Mouse (Mus musculus): ENCODE results near the gene Tnk1. TPM values are rescaled to one million over a fixed set of nuclear protein-coding genes. Genes with fewer than 3 reads are reported as not detected.

The Tnk1 gene
- total RNA-seq, 2 experiments from 2014 or later, result 0.10 TPM; not detected in 1

DNA sequence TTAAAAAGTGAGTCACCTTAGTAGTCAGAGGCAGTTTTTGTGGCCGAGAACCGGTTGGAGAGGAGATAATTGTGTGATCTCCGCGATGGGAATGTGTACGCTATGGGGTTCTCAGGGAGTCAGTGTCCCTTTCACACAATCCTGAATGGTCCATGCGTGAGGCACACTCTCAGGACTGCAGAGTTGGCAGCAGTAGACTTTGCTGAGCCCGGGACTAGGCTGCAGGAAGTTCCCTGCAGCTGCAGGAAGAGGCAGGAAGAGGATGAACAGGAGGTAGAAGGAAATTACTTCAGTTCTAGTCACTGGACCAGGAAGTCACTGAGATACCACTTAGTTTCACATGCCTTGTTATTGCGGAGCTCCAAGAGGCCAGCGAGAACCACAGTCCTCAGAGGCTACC is 9.4 kb downstream of the Tnk1 start:
- intact Hi-C loops (cut with DNase I; ENCODE audit: low total_unique reads), result loop anchor here (10.0 kb wide), 1 partner anchor 46 kb away; the partner anchor contains the start of gene Acap1
- no peak for DNase-seq

DNA sequence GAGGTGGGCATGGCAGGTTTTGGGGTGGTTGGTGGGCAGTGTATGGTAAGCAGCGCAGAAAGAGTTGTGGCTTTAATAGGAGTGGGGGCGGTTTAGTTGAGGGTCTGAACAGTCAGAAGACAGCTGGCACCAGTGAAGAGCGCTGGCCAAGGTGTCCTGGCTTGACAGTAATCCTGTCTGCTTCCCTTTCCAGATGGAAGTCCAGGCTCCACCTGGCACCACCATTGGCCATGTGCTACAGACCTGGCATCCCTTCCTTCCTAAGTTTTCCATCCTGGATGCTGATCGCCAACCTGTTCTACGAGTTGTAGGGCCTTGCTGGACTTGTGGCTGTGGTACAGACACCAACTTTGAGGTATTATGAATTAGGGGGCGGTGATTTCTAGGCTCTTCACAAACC is 10.5 kb downstream of the Tnk1 start:
- intact Hi-C loops (cut with DNase I; ENCODE audit: low total_unique reads), result loop anchor here (10.0 kb wide), 1 partner anchor 47 kb away; the partner anchor contains the start of gene Acap1
- no peak for DNase-seq

DNA sequence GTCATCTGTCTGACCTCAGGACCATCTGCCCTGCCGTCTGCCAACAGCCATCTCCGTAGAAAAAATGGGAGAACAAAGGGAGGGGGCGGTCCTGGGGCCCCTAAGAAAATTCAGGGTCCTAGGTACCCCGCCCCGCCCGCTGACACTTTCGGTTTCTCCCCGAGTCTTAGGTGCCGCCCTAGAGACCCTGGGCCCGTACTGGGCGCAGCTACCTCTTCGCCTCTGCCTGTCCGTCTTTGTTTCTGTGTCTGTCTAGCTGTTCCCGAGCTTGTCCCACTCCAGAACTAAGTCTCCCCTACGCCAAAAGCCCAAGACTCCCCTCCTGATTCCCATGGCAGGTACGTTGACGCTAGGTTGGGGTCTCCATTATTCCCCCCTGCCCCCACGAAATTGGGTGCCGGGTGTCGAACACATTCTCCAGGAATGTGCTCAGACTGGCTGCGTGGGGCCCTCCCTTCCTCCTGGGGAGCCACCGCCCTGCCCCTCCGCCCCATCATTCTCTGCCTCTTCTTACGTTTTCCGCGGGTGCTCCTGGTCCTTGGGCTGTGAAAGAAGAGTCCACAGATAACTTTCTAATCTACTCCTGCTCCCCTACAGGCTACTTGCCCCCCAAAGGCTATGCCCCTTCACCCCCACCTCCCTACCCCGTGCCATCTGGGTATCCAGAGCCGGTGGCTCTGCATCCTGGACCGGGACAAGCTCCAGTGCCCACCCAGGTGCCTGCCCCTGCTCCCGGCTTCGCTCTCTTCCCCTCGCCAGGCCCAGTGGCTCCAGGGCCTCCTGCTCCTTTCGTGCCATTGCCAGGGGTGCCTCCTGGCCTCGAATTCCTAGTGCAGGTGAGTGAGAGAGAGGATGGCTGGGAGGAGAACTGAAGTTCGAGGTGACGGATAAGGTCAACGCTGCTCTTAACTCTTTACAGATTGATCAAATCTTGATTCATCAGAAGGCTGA is 11.5 kb downstream of the Tnk1 start:
- no peak for DNase-seq
- intact Hi-C loops (cut with DNase I; ENCODE audit: low total_unique reads), result loop anchor here (10.0 kb wide), 1 partner anchor 48 kb away; the partner anchor contains the start of gene Acap1

DNA sequence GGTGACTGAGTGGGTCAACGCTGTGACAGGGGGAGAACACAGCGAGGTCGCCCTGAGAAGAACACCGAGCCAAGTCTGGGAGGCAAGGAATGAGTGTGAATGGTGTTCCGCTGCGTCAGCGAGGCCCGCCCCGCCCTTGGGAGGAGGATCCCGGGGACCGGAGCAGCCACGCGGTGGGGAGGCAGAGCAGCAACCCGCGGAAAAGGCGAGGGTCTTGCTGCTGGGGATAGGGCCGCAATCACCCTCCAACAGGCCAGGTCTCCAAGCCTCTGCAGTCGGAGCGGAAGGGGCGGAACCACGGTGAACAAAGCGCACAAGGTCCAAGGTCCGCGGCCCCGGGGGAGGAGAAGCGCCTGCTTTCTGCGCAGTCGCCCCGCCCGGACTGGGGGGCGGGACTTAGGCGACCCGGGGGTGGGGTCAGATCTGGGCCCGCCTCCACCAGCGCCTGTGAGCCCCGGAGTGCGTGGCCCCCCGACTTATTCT is 12.3 kb downstream of the Tnk1 start, which contains the start of gene Plscr3:
TSS of gene Plscr3 (plus strand) at position 179 of the 483 bp plus-strand sequence.
- DNase-seq, result peak; percentile 91
- intact Hi-C loops (cut with DNase I; ENCODE audit: low total_unique reads), result loop anchor here (10.0 kb wide), 1 partner anchor 49 kb away; the partner anchor contains the start of gene Acap1

DNA sequence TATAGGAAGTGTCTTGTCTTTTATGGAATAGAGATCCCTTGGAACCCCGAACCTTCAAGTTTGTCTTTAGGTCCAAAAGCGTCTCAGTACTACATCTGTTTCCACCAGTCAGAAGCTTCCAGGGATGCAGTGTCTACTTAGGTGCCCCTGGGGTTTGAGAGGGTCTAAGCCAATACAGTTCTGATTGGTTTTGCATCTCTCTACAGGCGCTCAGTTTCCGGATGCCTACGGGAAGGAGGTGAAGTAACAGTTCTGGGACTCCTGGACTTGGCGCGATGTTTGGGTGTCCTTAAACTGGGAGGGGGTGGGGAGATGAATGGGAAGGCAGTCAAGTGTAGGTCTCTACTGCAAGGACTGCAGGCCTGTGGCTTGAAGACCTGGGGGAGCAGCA is 19.8 kb downstream of the Tnk1 start:
- intact Hi-C loops (cut with DNase I; ENCODE audit: low total_unique reads), result loop anchor here (5.0 kb wide), 1 partner anchor 36 kb away; the partner anchor contains the start of gene Fgf11

DNA sequence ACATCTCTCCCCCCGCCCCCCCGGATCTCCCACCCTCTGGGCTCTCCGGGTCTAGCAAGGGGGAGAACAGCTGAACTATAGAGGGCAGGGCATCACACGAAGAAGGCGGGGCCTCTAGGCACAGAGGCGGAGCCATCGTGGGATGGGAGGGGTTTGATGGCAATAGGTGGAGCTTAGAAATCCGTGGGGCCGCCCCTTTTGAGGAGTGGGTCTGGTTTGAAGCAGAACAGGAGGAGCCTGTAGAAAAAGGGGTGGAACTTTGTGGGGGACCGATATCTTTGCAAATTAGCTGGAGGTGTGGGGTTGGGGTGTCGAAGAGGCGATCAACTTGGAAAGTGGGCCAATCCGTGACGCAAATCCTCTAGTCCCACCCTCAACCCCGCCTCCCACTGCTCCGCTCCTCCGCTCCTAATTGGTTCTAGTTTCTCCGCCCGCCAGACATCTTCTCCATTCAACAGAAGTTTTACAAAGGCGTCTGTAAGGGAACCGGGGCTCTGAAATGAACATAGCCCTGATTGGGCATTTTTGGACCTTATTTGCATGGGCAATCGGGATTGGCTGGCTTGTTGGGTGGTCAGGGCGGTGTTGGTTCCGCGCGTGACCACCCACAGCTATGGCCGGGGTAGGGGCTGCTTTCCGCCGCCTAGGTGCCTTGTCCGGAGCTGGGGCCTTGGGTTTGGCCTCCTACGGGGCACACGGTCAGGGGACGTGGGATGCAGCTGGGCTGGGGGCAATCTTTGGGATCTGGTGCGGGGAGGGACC is 20.4 kb downstream of the Tnk1 start, which contains the start of gene Tmem256:
TSS of gene Tmem256 (plus strand) at position 563 of the 762 bp plus-strand sequence.
- peak; percentile 94 for DNase-seq
- intact Hi-C loops (cut with DNase I; ENCODE audit: low total_unique reads), result loop anchor here (5.0 kb wide), 1 partner anchor 36 kb away; the partner anchor contains the start of gene Fgf11

More for the DNA sequence above, 19.8 kb downstream of the Tnk1 start:
- no peak for DNase-seq

DNA sequence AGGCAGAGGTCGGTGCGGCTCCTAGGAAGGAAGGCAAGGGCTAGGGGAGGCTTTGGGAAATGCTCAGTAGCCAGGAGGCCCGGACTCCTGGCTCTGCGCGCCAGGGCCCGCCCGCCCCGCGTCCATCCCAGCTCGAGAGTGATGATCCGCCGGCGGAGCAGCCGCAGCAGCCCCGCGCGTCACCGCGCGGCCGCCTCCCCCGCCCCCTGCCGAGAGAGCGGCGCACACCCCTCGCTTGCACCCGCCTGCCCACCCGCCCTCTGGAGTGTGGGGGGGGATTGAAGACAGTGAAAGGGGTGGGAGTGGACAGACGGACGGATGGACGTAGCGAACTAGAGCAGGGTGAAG is 21.0 kb downstream of the Tnk1 start, which contains the start of gene Nlgn2:
TSS of gene Nlgn2 (minus strand) at position 181 of the 348 bp plus-strand sequence.
- DNase-seq, result no peak
- intact Hi-C loops (cut with DNase I; ENCODE audit: low total_unique reads), result loop anchor here (5.0 kb wide), 1 partner anchor 35 kb away; the partner anchor contains the start of gene Fgf11

GRCm38 (mm10) chr11:69836703-69837576 is 21.6 kb downstream of the Tnk1 start:
- DNase-seq, result peak; percentile 45
- intact Hi-C loops (cut with DNase I; ENCODE audit: low total_unique reads), result loop anchor here (5.0 kb wide), 1 partner anchor 35 kb away; the partner anchor contains the start of gene Fgf11

GRCm38 (mm10) chr11:69835966-69836335 is 22.6 kb downstream of the Tnk1 start:
- intact Hi-C loops (cut with DNase I; ENCODE audit: low total_unique reads), result loop anchor here (5.0 kb wide), 1 partner anchor 34 kb away; the partner anchor contains the start of gene Fgf11
- no peak for DNase-seq

GRCm38 (mm10) chr11:69835326-69835965 is 23.1 kb downstream of the Tnk1 start:
- no peak for DNase-seq
- intact Hi-C loops (cut with DNase I; ENCODE audit: low total_unique reads), result loop anchor here (5.0 kb wide), 1 partner anchor 33 kb away; the partner anchor contains the start of gene Fgf11

DNA sequence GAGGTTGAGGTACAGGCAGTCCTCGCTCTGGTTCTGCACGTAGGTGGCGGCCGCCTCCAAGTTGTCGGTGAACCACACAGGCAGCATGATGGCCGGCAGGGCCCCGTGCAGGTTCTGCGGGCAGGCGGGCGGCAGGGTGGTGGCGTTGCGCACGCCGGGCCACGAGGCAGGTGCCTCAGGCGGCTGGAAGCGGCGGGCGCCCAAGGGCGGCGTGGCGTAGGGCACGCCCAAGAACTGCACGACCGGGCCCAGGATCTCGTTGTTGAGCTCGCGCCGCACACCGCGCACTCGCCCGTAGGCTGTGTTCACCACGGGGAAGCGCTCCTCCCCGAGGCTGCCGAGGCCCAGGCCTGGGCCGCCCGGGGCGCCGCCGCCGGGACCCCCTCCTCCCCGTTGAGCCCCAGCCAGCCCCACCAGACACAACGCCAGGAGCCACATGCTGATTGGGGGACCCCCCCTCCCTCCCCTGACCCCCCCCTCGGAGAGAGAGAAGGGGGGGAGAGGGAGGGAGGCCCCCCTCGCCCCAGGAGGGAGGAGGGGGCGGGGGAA is 24.5 kb downstream of the Tnk1 start:
- intact Hi-C loops (cut with DNase I; ENCODE audit: low total_unique reads), result no loop called here
- DNase-seq, result peak; percentile 36

DNA sequence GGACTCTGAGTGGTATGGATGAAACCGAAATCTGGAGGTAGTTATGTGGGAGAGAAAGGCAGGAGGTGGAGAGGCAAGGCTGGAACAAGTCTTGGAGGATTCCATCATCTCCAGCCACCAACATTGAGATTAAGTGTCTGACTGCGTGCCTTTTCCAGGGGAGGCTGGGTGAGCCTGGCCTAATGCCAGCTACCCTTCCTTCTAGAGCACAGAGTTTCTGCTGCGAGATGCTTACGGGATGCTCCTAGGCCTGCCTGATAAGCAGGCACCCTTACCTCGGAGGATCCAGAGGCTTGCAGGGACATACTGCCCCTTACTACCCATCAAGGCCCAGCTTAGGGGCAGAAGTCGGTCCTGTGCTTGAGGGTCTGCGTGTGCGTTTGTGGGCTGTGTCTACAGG is 25.0 kb downstream of the Tnk1 start:
- intact Hi-C loops (cut with DNase I; ENCODE audit: low total_unique reads), result no loop called here
- DNase-seq, result no peak

DNA sequence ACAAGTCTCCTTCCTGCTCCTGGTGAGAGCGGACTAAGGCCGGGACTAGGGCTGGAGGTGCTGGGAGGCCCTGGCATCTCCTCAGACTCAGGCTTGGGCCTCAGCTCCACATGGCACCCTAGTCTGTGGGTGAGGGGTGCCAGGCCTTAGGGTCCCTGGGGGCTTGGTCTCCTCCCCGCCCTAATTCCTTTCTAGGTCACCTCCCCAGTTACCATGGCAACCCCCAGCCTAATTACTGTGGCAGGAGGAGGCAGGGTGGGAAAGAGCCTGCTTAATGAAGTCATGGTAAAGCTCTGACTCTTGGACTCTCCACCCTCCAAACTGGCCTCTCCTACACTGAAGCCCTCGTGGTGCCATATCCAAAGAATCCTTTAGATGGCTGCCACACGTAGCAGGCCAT is 29.7 kb downstream of the Tnk1 start:
- DNase-seq, result no peak
- intact Hi-C loops (cut with DNase I; ENCODE audit: low total_unique reads), result no loop called here

- no peak for DNase-seq
- intact Hi-C loops (cut with DNase I; ENCODE audit: low total_unique reads), result no loop called here
Observed at GRCm38 (mm10) chr11:69823456-69823855, 35.1 kb downstream of the Tnk1 start.

DNA sequence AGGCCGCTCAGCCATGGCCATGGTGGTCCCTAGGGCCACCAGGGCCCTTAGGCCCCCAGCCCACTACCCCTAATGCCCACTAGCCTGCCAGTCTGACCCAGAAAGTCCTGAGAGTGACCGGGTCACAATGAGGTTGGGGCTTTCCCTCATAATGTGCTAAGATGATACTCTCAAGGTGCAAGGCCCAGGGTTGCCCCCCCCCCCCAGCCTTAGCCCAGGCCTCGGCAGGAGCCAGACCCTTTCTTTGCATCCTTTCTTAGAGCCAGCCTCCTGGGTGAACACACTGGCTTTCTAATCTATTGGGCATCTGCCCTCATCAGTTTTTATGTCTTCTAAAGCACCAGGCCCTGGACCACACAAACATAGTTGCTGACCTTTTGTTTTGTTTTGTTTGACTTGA is 36.5 kb downstream of the Tnk1 start, which contains the start of gene Spem1:
TSS of gene Spem1 (minus strand) at position 101 of the 400 bp plus-strand sequence.
- no peak for DNase-seq
- intact Hi-C loops (cut with DNase I; ENCODE audit: low total_unique reads), result no loop called here

DNA sequence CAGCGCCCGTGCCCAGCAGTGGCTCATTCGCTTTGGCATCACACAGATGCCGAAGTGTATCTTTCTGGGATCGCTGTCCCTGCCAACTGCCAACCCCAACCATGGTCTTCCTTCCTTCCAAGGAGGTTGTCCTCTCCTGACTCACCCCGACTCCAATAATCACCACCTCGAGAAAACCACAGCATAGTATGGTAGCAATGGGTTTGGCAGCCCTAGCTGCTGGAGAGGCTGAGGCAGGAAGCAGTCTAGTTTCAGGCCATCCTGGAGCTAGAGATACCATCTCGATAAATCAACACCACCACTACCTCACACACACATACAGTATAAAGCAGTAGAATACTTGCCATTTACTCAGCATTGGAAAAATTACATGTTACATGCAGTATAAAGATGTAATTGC is 39.7 kb downstream of the Tnk1 start:
- intact Hi-C loops (cut with DNase I; ENCODE audit: low total_unique reads), result no loop called here
- no peak for DNase-seq

- intact Hi-C loops (cut with DNase I; ENCODE audit: low total_unique reads), result no loop called here
- DNase-seq, result no peak
Observed at GRCm38 (mm10) chr11:69818365-69818764, 40.2 kb downstream of the Tnk1 start, which contains the start of gene Spem2. Gene Spem2 (minus strand): TSS chr11:69818465.

DNA sequence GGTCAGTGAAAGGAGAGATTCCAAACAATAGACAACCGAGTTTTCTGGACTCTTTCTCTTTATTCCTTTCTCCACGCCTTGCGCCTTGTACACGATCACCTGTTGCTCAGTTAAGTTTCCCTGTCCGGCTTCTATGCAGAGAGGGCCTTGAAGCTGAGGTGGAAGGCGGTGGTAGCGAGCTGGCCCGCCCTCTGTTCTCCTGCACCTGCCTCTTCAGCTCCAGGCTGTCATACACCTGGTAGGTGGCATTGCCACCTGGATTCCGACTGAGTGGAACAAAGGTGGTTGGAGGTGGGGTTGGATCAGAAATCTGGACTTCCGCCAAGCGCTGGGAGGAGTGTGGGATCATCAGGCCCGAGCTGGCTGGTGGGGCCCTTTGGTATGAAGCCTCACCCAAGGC is 42.0 kb downstream of the Tnk1 start:
- no peak for DNase-seq
- intact Hi-C loops (cut with DNase I; ENCODE audit: low total_unique reads), result no loop called here
